Mouse (Mus musculus): ENCODE data around the gene Ep300.

Gene Ep300

DNA sequence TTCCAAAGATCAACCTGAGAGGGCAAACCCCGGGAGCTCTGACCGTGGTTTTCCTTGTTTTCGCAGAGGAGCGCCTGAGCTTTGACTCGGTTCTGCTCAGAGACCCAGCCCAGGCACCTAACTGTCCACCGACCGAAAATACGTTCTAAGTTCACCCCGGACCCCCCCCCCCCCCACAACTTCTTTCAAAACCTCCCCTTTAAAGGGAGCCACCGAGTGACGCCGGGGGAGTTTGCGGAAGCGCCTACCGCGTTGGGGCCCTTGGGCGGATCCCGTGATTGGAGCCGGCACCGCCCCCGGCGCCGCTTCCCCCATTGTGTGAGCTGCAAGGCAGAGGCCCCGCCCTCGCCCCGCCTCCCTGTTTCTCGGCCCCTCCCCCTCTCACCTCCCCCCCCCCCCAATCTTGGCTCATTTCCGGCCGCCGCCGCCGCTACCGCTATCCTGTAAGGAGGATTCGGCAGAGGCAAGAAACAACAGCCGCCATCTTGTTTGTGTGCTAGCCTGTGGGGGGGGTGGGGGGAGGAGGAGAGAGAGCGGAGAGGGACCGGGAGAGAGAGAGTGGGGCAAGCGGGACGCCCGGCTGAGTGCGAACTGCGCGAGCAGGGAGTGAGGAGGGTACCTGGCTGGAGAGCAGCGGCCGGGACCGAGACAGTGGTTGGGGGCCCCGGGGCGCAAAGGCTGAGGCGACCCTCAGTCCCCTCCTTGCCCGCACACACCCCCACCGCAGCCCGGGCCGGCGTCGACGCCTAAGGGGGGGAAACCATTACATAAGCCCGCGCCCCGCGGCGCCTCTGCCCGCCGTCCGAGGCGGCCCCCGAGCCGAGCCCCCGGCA lies at the start of gene Ep300:
Gene Ep300 (plus strand): TSS at position 439 of the 833 bp plus-strand sequence.
- DNase-seq (ENCODE audit: low read depth, low spot score): peak; percentile 98

DNA sequence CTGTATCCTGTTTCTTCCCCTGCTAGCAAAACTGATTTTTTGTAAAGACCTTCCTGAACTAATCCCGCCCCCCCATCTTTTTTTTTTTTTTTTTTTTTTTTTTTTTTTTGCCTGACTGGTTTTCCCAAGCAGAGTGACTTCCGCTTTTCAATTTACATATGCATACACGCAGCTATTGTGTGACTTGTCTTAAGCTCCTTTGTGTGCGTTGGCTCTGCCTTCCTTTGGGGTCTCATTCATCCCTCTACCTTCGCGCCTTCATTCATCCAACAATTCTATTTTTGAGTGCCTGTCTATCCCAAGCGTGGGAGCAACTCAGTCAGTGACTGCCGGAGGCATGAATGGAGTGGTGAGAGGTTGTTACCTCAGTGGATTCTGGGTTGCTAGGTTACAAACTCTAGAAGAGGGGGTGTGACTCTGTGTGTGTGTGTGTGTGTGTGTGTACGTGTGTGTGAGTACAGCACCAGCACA lies 49.2 kb upstream of the Ep300 start:
- peak; percentile 70 for DNase-seq (ENCODE audit: low read depth, low spot score)

DNA sequence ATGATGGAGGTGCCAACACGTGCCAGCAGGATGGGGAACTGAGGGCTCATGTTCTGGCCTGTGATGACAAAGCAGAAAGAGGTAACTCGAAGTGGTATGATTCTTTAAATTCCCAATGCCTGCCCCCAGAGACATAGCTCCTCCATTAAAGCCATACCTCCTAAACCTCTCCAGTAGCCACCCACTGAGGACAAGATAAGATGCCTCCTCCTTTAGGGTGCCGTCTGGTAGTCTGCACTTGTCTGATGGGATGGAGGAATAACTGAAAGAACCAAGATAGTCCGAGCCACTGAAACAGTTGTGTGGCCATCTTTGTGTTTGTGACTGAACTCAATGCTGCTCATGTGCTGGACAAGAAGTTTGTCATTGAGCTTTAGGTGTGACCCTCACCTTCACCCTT lies 47.0 kb upstream of the Ep300 start:
- DNase-seq (ENCODE audit: low read depth, low spot score): no peak

DNA sequence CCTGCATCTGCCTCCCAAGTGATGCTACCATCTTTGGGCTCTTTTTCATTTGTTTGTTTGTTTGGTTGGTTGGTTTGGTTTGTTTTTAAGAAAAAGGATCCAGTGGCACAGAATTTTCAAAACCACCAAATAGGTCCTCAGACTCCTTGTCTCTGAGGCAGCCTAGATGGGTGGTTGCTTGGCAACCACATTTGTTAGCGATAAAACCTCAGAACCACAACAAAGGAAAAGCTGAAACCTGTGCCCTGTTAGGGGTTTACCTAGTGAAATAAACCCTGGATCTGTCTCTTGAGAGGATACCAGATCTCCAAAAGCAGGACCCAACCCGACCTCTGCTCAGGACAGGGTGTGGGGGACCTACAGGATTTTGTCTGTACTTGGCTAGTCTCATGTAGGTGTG lies 45.6 kb upstream of the Ep300 start:
- no peak for DNase-seq (ENCODE audit: low read depth, low spot score)

DNA sequence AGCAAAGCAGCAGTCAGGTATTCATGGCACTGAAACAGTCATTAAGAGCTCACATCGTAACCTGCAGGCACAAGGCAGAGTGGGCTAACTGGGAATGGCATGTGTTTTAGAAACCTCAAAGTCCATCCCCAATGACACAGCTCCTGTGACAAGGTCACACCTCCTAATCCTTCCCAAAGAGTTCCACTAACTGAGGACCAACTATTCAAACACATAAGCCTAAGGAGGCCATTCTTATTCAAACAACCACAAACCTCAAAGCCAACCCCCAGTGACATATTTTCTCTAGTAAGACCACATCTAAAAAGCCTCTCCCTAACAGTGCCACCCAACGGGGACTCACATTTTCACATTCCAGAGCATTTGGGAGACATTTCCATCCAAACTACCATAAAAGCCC lies 40.2 kb upstream of the Ep300 start:
- DNase-seq (ENCODE audit: low read depth, low spot score): no peak

DNA sequence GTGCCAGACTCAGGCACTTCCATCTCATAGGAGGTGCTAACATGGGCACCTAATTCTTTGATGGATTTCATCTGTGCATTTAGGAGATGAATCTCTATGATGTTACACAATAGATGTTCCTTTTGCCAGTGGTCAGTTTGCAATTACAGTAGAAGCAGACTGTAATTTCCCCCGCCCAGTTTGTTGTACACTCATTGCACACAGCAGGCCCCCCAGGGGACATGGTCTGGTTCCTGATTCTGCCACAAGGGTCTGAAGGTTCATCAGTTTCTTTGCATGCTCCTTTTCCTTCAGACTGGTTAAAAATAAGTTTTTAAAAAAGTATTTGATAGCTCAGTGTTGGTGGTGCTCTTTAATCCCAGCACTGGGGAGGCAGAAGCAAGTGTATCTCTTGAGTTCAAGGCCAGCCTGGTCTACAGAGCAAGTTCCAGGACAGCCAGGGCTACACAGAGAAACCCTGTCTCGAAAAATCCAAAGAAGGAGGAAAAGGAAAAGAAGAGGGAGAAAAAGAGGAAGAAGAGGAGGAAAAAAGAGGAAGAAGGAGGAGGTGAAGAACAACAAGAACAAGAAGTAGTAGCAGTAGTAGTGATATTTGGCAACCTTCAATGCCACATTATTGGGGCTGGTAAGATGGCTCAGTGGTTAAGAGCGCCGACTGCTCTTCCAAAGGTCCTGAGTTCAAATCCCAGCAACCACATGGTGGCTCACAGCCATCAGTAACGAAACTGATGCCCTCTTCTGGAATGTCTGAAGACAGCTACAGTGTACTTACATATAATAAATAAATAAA lies 39.6 kb upstream of the Ep300 start:
- DNase-seq (ENCODE audit: low read depth, low spot score): no peak

DNA sequence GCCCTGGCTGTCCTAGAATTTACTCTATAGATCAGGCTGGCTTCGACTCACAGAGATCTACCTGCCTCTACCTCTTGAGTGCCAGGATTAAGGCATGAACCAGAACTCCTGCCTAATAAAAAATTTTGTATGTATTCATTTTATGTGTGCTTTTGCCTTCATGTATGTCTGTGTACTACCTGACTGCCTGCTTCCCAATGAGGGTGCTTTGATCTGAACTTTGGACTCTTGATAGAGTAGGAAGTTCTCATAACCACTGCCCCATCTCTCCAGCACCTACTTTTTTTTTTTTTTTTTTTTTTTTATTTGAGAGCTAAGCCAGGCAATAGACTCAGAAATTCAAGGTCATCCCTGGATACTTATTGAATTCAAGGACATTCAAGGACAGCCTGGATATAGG lies 31.7 kb upstream of the Ep300 start:
- no peak for DNase-seq (ENCODE audit: low read depth, low spot score)

DNA sequence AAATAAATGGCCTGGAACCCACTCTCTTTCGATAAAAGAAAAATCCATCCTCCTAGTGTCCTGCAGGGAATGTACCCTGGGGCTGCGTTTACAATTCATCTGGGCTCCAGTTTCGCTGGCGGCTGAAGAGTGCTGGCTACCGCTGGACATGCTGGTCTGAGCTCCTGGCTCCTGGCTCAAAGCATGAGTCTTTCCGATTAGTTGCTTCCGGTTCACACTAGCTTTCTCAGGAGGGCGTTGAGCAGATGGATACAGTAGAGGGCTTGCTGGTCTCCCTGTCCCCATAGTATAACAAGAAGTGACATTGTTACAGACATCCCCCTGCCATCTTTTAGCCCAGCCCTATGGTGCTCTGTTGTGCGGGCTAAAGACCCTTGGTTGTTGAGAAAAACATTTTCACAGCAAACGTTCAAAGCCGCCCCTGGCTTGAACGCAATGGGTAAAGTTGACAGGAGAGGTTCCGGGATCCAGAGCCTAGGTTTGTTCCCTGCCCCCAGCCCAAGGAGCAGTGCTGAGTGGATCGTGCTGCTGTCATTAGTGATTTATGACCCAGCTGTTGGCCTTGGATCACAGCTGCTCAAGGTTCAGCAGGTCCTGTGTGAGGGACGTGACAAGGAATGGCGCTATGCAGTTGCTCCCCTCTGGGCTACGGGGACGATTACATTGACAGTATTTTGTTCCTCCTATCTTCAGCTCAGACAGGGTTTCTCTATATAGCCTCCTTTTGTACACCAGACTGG lies 30.4 kb upstream of the Ep300 start:
- DNase-seq (ENCODE audit: low read depth, low spot score): no peak

DNA sequence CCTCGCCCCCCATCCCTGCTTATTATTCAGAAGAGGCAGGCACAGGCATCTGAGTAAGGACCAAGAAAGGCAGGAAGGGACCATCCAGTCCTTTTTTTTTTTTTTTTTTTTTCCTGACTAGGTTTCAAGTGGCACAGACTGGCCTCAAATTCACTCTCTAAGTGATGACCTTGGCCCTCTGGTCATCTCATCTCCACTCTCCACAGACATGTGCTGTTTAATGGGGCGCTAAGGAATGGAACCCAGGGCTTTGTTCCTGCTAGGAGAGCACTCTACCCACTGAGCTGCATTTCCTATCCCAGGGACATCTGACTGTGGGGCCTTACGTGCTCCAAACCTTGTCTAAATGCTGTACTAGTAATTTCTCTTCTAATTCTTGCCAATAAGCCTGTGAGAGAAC lies 29.2 kb upstream of the Ep300 start:
- DNase-seq (ENCODE audit: low read depth, low spot score): no peak

DNA sequence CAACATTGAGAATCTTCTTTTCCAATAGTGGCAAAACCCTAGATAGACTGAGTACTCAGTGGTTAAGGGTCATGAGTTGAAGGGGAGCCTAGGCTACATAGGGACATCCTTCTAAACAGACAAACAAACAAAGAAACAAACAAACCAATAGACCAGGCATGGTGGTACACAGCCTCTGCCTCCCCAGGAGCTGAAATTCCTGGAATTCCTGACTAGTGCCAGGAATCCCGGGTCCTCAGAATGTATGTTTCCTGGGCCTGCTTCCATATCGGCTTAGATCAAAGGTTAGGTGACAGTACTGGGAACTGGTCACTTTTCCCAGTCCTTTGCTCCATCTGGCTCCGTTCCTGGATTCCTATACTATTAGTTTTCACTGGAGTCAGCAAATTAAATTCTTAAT lies 23.6 kb upstream of the Ep300 start:
- DNase-seq (ENCODE audit: low read depth, low spot score): no peak

DNA sequence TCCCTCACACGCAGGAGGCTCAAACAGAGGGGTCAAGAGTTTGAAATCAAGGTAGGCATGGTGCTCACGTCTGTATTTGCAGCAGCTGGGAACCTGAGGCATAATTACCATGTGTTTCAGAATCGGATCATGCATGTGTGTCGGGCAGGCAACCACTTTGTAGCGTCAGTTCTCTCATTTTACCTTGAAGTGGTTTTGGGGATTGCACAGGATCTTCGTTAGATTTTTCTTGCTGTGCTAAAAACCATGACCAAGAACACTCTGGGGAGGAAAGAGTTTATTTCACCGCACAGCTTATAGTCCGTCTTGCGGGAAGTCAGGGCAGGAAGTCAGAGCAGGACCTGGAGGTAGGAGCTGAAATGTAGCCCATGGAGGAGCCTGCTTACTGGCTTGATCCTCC lies 23.2 kb upstream of the Ep300 start:
- no peak for DNase-seq (ENCODE audit: low read depth, low spot score)

DNA sequence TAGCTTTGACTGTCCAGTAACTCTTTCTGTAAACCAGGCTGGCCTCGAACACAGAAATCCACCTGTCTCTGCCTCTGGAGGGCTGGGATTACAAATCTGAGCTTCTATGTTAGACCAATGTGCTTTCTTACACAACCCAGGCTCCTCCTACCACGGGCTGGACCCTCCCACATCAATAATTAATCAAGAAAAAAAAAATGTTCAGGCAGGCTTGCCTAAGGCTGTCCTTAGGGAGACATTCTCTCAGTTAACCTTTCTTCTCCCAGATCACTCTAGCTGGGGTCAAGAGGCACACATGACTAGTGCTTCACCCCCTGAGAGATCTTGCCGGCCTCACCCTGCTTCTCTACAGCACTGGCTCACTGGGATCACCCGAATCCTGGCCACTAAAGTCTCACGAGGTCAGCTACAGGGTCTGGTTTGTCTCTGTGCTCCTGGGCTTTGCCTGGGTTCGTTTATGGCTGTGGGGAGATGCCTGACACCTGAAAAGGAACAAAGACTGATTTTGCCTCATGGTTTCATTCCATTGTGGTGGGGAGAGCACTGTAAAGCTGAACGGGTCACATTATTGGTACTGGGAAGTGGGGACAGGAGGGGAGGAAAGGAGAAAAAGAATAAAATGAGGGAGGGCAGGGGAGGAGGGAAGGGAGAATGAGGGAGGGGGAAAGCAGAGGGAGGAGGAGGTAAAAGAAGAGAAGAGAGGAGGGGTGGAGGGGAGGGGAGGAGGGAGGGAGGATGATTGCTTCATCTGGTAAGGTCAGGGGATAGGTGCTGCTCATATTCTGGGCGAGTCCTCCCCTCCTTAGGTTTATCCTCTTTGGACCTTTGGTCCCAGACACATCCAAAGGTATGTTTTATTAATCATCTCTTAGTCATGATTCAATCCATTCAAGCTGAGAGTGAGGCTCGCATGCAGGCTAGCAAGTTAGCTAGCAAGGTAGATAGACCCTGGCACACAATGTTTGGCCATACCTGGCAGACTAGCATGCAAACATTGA lies 22.4 kb upstream of the Ep300 start:
- no peak for DNase-seq (ENCODE audit: low read depth, low spot score)

DNA sequence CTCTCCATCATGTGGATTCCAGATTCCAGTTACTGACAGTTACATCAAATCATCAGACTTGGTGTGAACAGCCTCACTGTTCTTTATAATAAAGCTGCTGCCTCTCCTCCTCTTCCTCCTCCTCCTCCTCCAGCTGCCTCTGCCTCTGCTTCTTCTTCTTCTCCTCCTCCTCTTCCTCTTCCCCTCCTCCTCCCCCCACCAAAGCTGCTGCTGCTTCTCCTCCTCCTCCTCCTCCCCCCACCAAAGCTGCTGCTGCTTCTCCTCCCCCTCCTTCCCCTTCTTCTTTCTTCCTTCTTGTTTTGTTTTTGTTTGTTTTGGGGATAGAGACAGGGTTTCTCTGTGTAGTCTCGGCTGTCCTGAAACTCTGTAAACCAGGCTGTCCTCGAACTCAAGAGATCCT lies 17.1 kb upstream of the Ep300 start:
- no peak for DNase-seq (ENCODE audit: low read depth, low spot score)

DNA sequence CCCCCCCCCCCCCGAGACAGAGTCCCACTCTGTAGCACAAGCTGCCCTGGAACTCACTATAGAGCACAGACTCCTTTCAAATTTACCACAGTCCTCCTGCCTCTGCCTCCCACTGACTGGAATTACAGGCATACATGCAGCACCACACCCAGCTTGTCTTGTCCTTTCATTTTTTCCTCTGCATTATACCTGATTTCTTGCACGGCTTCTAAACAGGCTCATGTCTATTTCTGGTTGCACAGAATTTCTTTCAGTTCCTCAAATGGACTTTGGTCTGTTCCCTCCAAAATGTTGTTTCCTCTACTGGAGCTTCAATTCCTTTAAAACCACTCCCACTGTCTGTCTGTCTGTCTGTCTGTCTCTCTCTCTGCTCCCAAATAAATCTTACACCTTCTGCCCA lies 16.6 kb upstream of the Ep300 start:
- peak; percentile 91 for DNase-seq (ENCODE audit: low read depth, low spot score)

DNA sequence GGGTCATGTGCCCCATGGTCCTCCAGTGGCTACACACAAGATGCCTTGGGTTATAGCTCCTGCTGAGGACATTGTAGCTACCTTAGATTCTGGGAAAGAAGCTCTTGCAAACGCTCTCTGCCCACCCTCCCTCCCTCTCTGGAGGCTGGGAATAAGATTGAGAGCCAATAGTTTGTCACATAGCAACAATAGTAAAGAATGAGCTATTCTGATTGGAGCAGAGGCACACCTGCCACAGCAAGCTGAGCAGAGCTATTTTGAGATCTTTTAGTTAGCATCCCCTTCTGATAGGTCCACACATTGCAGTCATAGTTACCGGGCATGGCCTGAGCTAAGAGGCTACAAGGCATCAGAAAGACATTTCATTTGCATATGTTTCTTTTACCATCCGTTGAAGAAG lies 8.2 kb upstream of the Ep300 start:
- DNase-seq (ENCODE audit: low read depth, low spot score): peak; percentile 92

DNA sequence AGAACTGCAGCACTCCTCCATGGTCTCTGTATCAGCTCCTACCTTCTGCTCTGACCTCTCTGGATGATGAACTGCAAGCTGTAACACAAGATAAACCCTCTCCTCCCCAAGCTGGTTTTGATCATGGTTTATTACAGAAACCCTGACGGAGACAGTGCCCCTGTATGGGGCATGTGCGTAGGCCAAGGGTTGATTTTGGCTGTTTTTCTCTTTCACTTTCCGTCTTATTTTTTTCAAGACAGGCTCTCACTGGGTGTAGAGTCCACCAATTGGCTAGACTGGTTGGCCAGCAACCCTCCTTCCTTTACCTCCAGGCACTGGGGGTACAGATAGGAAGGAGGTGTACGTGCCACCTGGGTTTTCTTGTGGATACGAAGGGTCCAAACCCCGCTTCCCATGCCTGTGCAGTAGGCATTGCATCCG lies 7.4 kb upstream of the Ep300 start:
- DNase-seq (ENCODE audit: low read depth, low spot score): peak; percentile 85

DNA sequence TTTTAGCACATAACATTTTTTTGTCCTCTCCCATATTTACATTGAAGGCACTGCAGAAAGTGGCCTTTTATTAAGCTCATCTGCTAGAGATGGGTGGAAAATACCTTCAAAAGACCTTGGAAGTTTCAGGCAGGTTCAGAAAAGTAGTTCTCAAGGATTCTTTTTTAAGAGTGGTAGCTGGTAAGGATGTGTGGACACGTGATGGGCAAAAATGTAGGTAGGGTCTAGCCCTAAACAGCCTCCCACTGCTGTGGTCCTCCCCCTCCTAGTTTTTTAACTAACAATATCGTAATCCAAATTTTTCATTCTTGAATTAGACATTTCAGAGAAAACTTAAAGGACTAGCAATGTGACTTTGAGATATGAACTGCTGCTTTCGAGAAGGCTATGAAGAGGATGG lies 685 bp upstream of the Ep300 start:
- no peak for DNase-seq (ENCODE audit: low read depth, low spot score)

DNA sequence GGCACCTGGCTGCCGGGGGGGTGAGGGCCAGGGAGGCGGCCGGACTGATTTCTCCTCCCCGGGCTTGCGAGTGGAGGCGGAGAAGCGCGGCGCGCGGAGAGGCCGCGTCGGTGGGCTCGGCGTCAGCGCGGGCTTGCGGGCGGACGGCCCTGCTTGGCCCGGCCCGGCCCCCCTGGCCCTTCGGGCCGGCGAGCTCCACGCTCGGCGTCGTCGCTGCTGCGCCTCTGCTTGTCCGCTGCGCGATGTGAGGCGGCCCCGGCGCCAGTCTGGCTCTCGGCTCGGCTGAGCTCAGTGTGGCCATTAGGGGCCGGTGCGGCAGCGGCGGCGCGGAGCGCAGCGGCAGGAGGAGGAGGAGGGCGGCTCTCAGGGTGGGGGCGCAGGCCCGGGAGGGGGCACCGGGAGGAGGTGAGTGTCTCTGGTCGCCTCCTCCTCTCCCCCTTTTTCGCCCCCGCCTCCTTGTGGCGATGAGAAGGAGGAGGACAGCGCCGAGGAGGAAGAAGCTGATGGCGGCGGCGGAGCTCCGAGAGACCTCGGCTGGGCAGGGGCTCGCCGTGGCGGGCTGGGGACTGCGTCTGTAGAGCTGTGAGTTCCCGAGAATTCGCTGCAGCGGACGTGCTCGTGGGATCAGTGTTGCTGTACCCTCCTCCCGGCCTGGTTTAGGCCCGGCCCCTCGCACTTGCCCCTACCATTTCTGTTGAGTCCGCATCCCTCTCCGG lies 753 bp downstream of the Ep300 start:
- DNase-seq (ENCODE audit: low read depth, low spot score): peak; percentile 90

DNA sequence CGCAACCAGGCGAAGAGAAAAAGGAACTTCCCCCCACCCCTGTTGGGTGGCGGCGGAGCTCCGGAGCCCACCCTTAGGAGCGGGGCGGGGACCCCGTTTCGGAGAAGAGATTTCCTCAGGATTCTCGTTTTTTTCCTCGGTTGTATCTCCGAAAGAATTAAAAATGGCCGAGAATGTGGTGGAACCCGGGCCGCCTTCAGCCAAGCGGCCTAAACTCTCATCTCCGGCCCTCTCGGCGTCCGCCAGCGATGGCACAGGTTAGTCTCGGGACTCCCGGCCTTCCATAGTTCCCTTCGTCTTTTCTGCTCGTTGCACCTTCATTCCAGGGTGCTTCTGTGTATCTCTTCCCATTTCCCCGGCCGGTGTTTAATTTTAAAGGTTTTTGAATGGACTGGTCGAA lies 1.3 kb downstream of the Ep300 start:
- no peak for DNase-seq (ENCODE audit: low read depth, low spot score)

DNA sequence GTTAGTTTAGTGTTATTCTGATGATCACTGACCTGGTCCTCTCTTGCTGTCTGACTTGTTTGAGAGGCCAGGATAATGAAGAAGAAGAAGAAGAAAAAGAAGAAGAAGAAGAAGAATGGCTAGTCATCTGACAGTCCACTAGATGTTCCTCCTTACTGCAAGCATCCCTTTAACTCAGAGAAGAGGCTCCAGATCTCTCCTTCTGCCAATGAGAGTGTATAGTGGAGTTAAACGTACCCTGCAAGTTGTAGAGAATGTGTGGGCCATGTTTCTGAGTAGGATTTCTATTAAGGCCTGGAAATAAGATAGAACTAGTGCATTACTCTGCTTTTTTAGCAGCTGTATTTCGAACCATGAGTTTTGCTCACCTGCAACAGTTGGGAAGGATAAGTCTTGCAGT lies 2.5 kb downstream of the Ep300 start:
- DNase-seq (ENCODE audit: low read depth, low spot score): peak; percentile 40
